Mouse (Mus musculus) monocyte, adult 59 days (primary cell): ENCODE results near the gene Enkd1. TPM values are rescaled to one million over a fixed set of nuclear protein-coding genes. Genes with fewer than 3 reads are reported as not detected.

Experiments
- total RNA-seq, 2 experiments: library from RNA; stranded (reverse); gene quantifications; one replicate each; pipeline ENCODE4 v1.2.4; 2023

Gene Enkd1
- 1 to 10 TPM in 1 of 2 experiments, under 1 TPM in 1; 0.73 to 1.9 TPM for total RNA-seq

DNA sequence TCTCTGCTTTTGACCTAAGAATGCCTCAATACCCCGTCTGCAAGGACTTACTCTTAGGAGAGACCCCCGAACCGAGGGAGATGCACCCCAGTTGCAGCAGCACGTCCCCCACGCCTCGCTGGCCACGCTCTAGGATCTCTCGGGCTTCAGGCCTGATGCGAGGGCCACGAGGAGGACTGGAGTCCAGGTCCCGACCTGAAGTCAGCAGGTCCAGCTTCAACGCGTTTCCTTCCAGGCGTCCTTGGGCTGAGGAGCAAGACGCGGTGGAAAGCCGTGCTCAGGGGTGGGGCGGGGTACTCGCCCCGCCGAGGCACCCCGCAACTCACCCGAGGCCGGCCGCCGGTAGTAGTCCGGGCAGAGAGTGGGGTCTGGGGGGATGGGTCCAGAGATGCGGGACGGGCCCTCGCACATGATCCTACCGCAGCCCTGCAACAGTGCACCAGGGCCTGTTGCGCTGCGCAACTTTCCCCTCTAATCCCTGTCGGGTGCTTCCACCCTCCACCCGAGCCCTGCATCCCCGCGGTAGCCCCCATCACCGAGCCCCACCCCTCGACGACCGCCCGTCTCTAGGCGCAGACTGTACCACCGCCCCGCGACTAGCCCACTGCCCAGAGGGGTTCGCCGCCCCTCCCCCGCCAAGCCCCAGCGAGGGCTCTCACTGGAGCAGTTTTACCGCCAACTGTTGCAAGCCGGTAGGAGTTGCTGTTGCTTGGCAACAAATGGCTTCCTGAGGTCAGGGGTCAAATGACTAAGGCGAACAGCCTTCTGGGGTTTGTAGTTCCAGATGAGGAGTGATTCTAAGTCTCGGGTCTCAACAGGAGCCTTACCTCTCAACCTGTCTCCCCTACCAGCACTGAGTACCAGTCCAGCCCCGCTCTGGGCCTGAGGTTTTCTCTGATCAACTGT, at the start of gene Enkd1, which contains the start of gene 4933405L10Rik:
Gene Enkd1, minus strand, starts transcription at position 713 of the 906 bp plus-strand sequence.
Gene 4933405L10Rik, plus strand, starts transcription at position 158 of the 906 bp plus-strand sequence.

DNA sequence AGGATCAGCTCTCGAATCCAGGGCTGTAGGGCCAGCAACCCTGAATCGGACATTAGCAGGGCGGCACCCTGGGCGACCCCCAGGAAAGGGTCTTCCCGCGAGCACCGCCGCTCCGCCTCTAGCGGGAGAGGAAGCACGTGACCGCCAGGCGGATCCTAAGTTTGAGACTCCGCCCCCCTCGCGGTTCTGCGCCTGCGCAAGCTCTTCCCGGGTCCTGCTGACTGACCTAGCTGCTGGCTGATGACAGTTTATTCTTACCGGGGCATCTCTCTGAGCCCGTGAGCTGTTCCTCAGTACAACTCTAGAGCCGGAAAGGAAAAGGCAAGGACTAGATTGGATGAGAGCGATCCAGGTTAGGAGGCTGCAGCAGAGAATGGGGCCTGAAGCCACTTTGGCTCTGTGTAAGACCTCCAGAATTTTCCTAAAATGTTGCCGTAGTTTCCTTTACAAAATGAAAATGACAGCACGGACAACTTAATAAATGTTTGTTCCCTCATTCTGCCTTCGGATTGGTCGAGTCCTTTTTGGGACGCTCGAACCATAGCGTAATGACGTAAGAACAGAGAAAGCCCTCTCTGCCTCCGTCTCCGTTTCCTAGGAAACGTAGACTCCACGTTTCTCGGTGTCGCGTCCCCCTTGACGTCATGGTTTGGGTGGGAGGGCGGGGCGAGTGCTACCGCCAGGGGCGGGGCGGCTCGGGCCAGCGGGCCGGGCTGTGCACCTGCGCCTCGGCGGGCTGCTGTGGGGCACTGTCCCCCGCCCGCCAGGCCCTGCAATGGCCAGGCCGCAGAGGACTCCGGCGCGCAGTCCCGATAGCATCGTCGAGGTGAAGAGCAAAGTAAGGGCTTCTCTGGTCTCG, 6.8 kb downstream of the Enkd1 start, which contains the start of the genes Acd and Pard6a:
Gene Acd, minus strand, starts transcription at position 137 of the 859 bp plus-strand sequence.
Gene Pard6a, plus strand, starts transcription at position 183 of the 859 bp plus-strand sequence.

DNA sequence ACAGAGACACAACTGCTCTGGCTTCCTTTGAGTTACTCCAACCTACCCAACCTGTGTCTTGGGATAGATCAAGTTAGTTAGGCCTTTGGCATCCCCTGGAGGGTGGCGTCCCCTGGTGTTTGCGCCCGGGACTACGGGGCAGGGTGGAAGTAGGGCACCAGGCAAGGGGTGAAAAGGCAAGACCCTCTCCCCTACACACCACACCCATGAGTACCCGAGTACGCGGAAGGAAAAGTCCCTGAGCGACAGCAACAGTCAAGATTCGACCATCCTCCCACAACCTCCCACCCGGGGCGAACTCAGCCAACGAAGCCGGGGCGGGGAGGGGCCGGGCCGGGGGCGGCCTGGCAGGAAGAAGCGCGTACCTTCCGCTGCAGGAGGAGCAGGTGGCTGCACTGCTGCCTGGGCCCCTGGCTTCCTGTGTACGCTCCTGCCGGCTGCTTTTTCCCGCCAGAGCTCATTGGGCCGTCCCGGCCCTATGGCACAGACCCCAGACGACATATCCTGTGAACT, 22.2 kb downstream of the Enkd1 start, which contains the start of gene Carmil2:
Gene Carmil2, plus strand, starts transcription at position 479 of the 513 bp plus-strand sequence.

Other genes with a start within 250 kb of the Enkd1 start
- gene Tppp3, start 236.7 kb downstream of the Enkd1 start, total RNA-seq = 100 to 1,000 TPM; 330 to 336 TPM
- gene Zdhhc1, start 211.3 kb downstream of the Enkd1 start, total RNA-seq = 1 to 10 TPM; 7.5 to 7.6 TPM
- gene Hsd11b2, start 189.5 kb downstream of the Enkd1 start, total RNA-seq = not detected
- gene Atp6v0d1, start 142.2 kb downstream of the Enkd1 start, total RNA-seq = 100 to 1,000 TPM; 135 to 142 TPM
- 10 to 100 TPM; 19.8 to 19.9 TPM for gene Ripor1, start 103.0 kb downstream of the Enkd1 start, total RNA-seq
- gene Ctcf, start 71.6 kb downstream of the Enkd1 start, total RNA-seq = 10 to 100 TPM; 81.5 to 87.2 TPM
- gene Agrp, start 70.8 kb downstream of the Enkd1 start, total RNA-seq = not detected
- 1 to 10 TPM; 1.2 to 1.7 TPM for gene Carmil2, start 21.9 kb downstream of the Enkd1 start, total RNA-seq
- 10 to 100 TPM; 27.7 to 32.9 TPM for gene Acd, start 7.1 kb downstream of the Enkd1 start, total RNA-seq
- 1 to 10 TPM; 8.5 to 9.9 TPM for gene Pard6a, start 7.1 kb downstream of the Enkd1 start, total RNA-seq
- gene 4933405L10Rik, start 555 bp downstream of the Enkd1 start, total RNA-seq = not detected
- 1 to 10 TPM in 1 of 2 experiments, under 1 TPM in 1; 0.76 to 1.1 TPM for gene Gfod2, start 50.5 kb upstream of the Enkd1 start, total RNA-seq
- gene Ranbp10, start 119.1 kb upstream of the Enkd1 start, total RNA-seq = 10 to 100 TPM; 28.0 to 33.8 TPM
- gene Tsnaxip1, start 119.5 kb upstream of the Enkd1 start, total RNA-seq = not detected
- gene Cenpt, start 145.1 kb upstream of the Enkd1 start, total RNA-seq = 1 to 10 TPM; 6.9 to 9.3 TPM
- gene Thap11, start 146.9 kb upstream of the Enkd1 start, total RNA-seq = 10 to 100 TPM; 43.3 to 44.9 TPM
- 10 to 100 TPM in 1 of 2 experiments, 1 to 10 TPM in 1; 1.5 to 38.4 TPM for gene Nutf2, start 152.4 kb upstream of the Enkd1 start, total RNA-seq
- gene Edc4, start 172.7 kb upstream of the Enkd1 start, total RNA-seq = 10 to 100 TPM; 40.4 to 47.7 TPM
- under 1 TPM in 1 of 2 experiments, not detected in 1; 0.97 TPM for gene Nrn1l, start 185.4 kb upstream of the Enkd1 start, total RNA-seq
- 10 to 100 TPM; 15.8 to 17.4 TPM for gene Pskh1, start 192.2 kb upstream of the Enkd1 start, total RNA-seq
- 1 to 10 TPM; 1.8 to 2.1 TPM for gene Ctrl, start 225.7 kb upstream of the Enkd1 start, total RNA-seq
- 100 to 1,000 TPM; 180 to 226 TPM for gene Psmb10, start 230.2 kb upstream of the Enkd1 start, total RNA-seq
- gene Lcat, start 235.2 kb upstream of the Enkd1 start, total RNA-seq = under 1 TPM in 1 of 2 experiments, not detected in 1; 0.97 TPM